Mouse (Mus musculus) B cell, adult 2 months (primary cell): ENCODE data around the gene Hist1h2ab.
"Not testable (repeated sequence)": the region's sequence is repeated elsewhere in the genome, so short reads cannot be mapped to it uniquely, and the experiment has no call there.

Experiments used
- DNase-seq, 2 experiments: peaks; one replicate each; pipeline ENCODE4 v3.0.0; 2022

Gene Hist1h2ab

GRCm38 (mm10) chr13:23755000-23755399 lies 4.1 kb downstream of the Hist1h2ab start:
- no peak for DNase-seq

- DNase-seq = peak; percentile 92 to 94
Measured at GRCm38 (mm10) chr13:23756790-23757189, 5.9 kb downstream of the Hist1h2ab start, which contains the start of gene Hist1h4b. Gene Hist1h4b, plus strand, starts transcription at chr13:23757013.

GRCm38 (mm10) chr13:23757211-23757773 lies 6.4 kb downstream of the Hist1h2ab start:
- DNase-seq = no peak

- no peak for DNase-seq
Measured at GRCm38 (mm10) chr13:23757921-23758320, 7.0 kb downstream of the Hist1h2ab start.

- DNase-seq = no peak
Measured at GRCm38 (mm10) chr13:23759251-23759771, 8.4 kb downstream of the Hist1h2ab start.

- no peak for DNase-seq
Measured at GRCm38 (mm10) chr13:23759916-23760239, 9.0 kb downstream of the Hist1h2ab start.

- DNase-seq = peak; percentile 46 to 58
Measured at GRCm38 (mm10) chr13:23760240-23760971, 9.5 kb downstream of the Hist1h2ab start.

GRCm38 (mm10) chr13:23760972-23761864 lies 10.3 kb downstream of the Hist1h2ab start, which contains the start of gene Hist1h4a:
Gene Hist1h4a, minus strand, starts transcription at chr13:23761230.
- DNase-seq = peak; percentile 99

- DNase-seq = peak; percentile 76
Measured at GRCm38 (mm10) chr13:23761871-23762821, 11.2 kb downstream of the Hist1h2ab start, which contains the start of gene Hist1h3a. Gene Hist1h3a, minus strand, starts transcription at chr13:23762386.

GRCm38 (mm10) chr13:23763242-23763585 lies 12.3 kb downstream of the Hist1h2ab start:
- DNase-seq = no peak

- peak; percentile 87 to 89 for DNase-seq
Measured at GRCm38 (mm10) chr13:23763586-23764323, 12.8 kb downstream of the Hist1h2ab start, which contains the start of gene Hist1h1a. Gene Hist1h1a, plus strand, starts transcription at chr13:23763666.

- DNase-seq = no peak
Measured at GRCm38 (mm10) chr13:23764324-23765171, 13.6 kb downstream of the Hist1h2ab start.

GRCm38 (mm10) chr13:23765172-23765513 lies 14.2 kb downstream of the Hist1h2ab start:
- no peak for DNase-seq

GRCm38 (mm10) chr13:23766772-23767171 lies 15.8 kb downstream of the Hist1h2ab start:
- DNase-seq = no peak

GRCm38 (mm10) chr13:23768834-23769397 lies 18.0 kb downstream of the Hist1h2ab start:
- DNase-seq = no peak

GRCm38 (mm10) chr13:23769613-23770012 lies 18.7 kb downstream of the Hist1h2ab start, which contains the start of gene Trim38:
Gene Trim38, plus strand, starts transcription at chr13:23769913.
- not testable (repeated sequence) for DNase-seq

GRCm38 (mm10) chr13:23772561-23773313 lies 21.8 kb downstream of the Hist1h2ab start:
- no peak for DNase-seq

GRCm38 (mm10) chr13:23778339-23778738 lies 27.4 kb downstream of the Hist1h2ab start:
- no peak for DNase-seq

- DNase-seq = no peak
Measured at GRCm38 (mm10) chr13:23779025-23779424, 28.1 kb downstream of the Hist1h2ab start.
